Mouse (Mus musculus): Measurements from ENCODE around the gene Gm17359. TPM values are rescaled to one million over a fixed set of nuclear protein-coding genes. Genes with fewer than 3 reads are reported as not detected.

Gm17359 gene
- total and polyA plus RNA-seq, 3 experiments: not detected

- no peaks in the 10 kb centered on the region for H3K79me2 ChIP-seq (replicated peaks; ENCODE audit: control insufficient read depth, extremely low read depth, insufficient read depth, poor library complexity, severe bottlenecking)
- in situ Hi-C loops (cut with MboI; ENCODE audit: low pct_ligation_motif_present, low pct_unique_long_range_greater_than_20kb, low sequenced_read_pairs): no loop called here
- H3K36me3 ChIP-seq (replicated peaks in 1 of 2; ENCODE audit: control insufficient read depth in 1 of 2, insufficient read depth in 1 of 2, low read length in 1 of 2): no peaks in the 10 kb centered on the region
- H3K4me3 ChIP-seq (replicated peaks in 1 of 3; ENCODE audit: low read depth in 2 of 3, low read length in 2 of 3, poor library complexity in 1 of 3): no peak overlapping the region
- H3K9me3 ChIP-seq (replicated peaks; ENCODE audit: low read length): no peaks in the 10 kb centered on the region
- H3K4me1 ChIP-seq (ENCODE audit: control insufficient read depth in 1 of 2, insufficient read depth in 2 of 2): peaks cover 0 to 24% of the 10 kb centered on the region in 2 experiments; a peak in 2 of 4 replicates
- dilution Hi-C loops (cut with MboI; ENCODE audit: extremely low pct_ligation_motif_present, extremely low pct_unique_long_range_greater_than_20kb, low sequenced_read_pairs): no loop called here
- H3K9ac ChIP-seq (ENCODE audit: insufficient read depth, low read depth): no peak overlapping the region
- TF ChIP-seq GABPA (IDR thresholded peaks at IDR 0.05; ENCODE audit: insufficient replicate concordance, low read depth, low read length) (no peak), RAD21 (IDR thresholded peaks at IDR 0.05; ENCODE audit: low read depth, low read length) (no peak), JUN (IDR thresholded peaks at IDR 0.05; ENCODE audit: insufficient read depth, low read depth, low read length) (no peak), KAT2A (IDR thresholded peaks at IDR 0.05; ENCODE audit: insufficient replicate concordance, low read length) (no peak), SIN3A (IDR thresholded peaks at IDR 0.05; ENCODE audit: low read length) (no peak), CTCF (conservative IDR thresholded peaks at IDR 0.05 in 1 of 2, IDR thresholded peaks at IDR 0.05 in 1 of 2; ENCODE audit: low read depth in 2 of 2, low read length in 2 of 2) (no peak), NRF1 (IDR thresholded peaks at IDR 0.05; ENCODE audit: low read depth, low read length) (no peak), POLR2AphosphoS2 (IDR thresholded peaks at IDR 0.05; ENCODE audit: low read depth, low read length) (no peak), USF2 (conservative IDR thresholded peaks at IDR 0.05; ENCODE audit: low read depth, low read length) (no peak), UBTF (IDR thresholded peaks at IDR 0.05; ENCODE audit: low read depth, low read length) (no peak), ZC3H11A (IDR thresholded peaks at IDR 0.05; ENCODE audit: low read depth, low read length) (no peak), NELFE (IDR thresholded peaks at IDR 0.05; ENCODE audit: low read depth, low read length) (no peak), TCF12 (IDR thresholded peaks at IDR 0.05; ENCODE audit: low read depth, low read length) (no peak), MAX (IDR thresholded peaks at IDR 0.05; ENCODE audit: low read length) (no peak), CHD2 (IDR thresholded peaks at IDR 0.05; ENCODE audit: low read length) (no peak), USF1 (IDR thresholded peaks at IDR 0.05; ENCODE audit: low read depth, low read length) (no peak), MYC (IDR thresholded peaks at IDR 0.05; ENCODE audit: low read depth, low read length) (no peak)
- no peak for DNase-seq (ENCODE audit: extremely low read depth)
- no peak overlapping the region for H3K4me2 ChIP-seq (ENCODE audit: insufficient read depth, low read depth, poor library complexity, severe bottlenecking)
- no peaks in the 10 kb centered on the region for H3K27me3 ChIP-seq (replicated peaks)
- no peak overlapping the region for H3K27ac ChIP-seq (ENCODE audit: insufficient read depth, low read depth)
Observed at GRCm38 (mm10) chr3:79324697-79325526, 11.5 kb upstream of the Gm17359 start.

- in situ Hi-C loops (cut with MboI; ENCODE audit: low pct_ligation_motif_present, low pct_unique_long_range_greater_than_20kb, low sequenced_read_pairs) (no loop called here), dilution Hi-C loops (cut with MboI; ENCODE audit: extremely low pct_ligation_motif_present, extremely low pct_unique_long_range_greater_than_20kb, low sequenced_read_pairs) (no loop called here)
- Histone ChIP-seq H3K4me1 (ENCODE audit: control insufficient read depth in 1 of 2, insufficient read depth in 2 of 2) (peaks cover 0 to 25% of the 10 kb centered on the region in 2 experiments; a peak in 2 of 4 replicates), H3K27me3 (replicated peaks) (no peaks in the 10 kb centered on the region), H3K9me3 (replicated peaks; ENCODE audit: low read length) (no peaks in the 10 kb centered on the region), H3K9ac (ENCODE audit: insufficient read depth, low read depth) (no peak overlapping the region), H3K36me3 (replicated peaks in 1 of 2; ENCODE audit: control insufficient read depth in 1 of 2, insufficient read depth in 1 of 2, low read length in 1 of 2) (no peaks in the 10 kb centered on the region), H3K4me2 (ENCODE audit: insufficient read depth, low read depth, poor library complexity, severe bottlenecking) (no peak overlapping the region), H3K4me3 (replicated peaks in 1 of 3; ENCODE audit: low read depth in 2 of 3, low read length in 2 of 3, poor library complexity in 1 of 3) (no peak overlapping the region), H3K27ac (ENCODE audit: insufficient read depth, low read depth) (no peak overlapping the region), H3K79me2 (replicated peaks; ENCODE audit: control insufficient read depth, extremely low read depth, insufficient read depth, poor library complexity, severe bottlenecking) (no peaks in the 10 kb centered on the region)
- DNase-seq (ENCODE audit: extremely low read depth): no peak
- no peak for TF ChIP-seq IRF4 (IDR thresholded peaks at IDR 0.05; ENCODE audit: low read depth, low read length)
- no peak for TF ChIP-seq RCOR1 (conservative IDR thresholded peaks at IDR 0.05; ENCODE audit: low read depth, low read length)
- no peak for TF ChIP-seq ZNF384 (IDR thresholded peaks at IDR 0.05; ENCODE audit: low read depth, low read length)
- TF ChIP-seq POLR2A (IDR thresholded peaks at IDR 0.05; ENCODE audit: low read depth, low read length): no peak
- TF ChIP-seq SIN3A (IDR thresholded peaks at IDR 0.05; ENCODE audit: low read length): no peak
- TF ChIP-seq MXI1 (IDR thresholded peaks at IDR 0.05; ENCODE audit: low read depth, low read length): no peak
Observed at GRCm38 (mm10) chr3:79329691-79330315, 6.7 kb upstream of the Gm17359 start.
